Mouse (Mus musculus): ENCODE results near the gene Olfr281.
"Not testable (repeated sequence)": the region's sequence is repeated elsewhere in the genome, so short reads cannot be mapped to it uniquely, and the experiment has no call there.

The Olfr281 gene

DNA sequence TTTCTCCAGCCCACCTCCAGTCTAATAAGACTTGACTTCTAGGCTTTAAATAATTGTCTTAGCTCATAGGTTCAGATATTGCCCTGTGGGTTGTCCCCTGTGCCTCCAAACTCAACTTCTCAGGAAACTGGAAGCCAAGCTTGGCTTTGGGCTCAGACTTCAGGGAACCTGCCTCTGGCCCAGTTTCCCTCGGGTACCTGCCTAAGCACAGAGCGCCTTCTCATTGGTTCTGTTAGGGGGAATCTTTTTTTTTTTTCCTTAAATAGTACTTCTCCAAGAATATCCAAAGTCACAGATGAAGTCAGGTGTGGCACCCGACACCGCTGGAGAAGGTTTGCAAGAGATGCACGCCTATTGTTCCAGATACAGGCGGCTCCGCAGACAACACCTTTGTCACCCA is at the start of gene Olfr281:
Gene Olfr281 (plus strand): TSS at position 301 of the 400 bp plus-strand sequence.
- DNase-seq: no peak

GRCm38 (mm10) chr15:98408406-98409060 is 43.9 kb upstream of the Olfr281 start:
- DNase-seq: peak; percentile 3 to 13

- no peak for DNase-seq
Observed at GRCm38 (mm10) chr15:98409635-98410034, 42.8 kb upstream of the Olfr281 start.

GRCm38 (mm10) chr15:98410249-98410648 is 42.1 kb upstream of the Olfr281 start:
- no peak for DNase-seq

DNA sequence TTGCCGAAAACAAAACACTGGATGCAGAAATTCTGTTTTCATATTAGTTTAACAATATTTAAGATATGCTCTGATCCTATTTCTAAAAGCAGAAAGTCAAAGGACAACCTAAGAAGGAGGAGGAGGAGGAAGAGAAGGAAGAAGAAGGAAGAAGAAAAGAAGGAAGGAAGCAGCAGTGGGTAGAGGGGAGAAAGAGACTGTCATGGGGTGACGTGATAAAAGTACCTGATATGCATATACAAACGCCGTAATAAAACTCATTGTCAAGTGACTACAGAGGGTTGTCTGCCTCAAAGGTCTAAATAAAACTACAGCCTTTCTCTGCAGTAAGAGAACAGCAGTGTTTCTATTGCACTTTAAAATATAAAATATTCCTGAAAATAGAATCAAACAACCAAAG is 36.4 kb upstream of the Olfr281 start:
- no peak for DNase-seq

- not testable (repeated sequence) for DNase-seq
Observed at GRCm38 (mm10) chr15:98416802-98417201, 35.6 kb upstream of the Olfr281 start.

DNA sequence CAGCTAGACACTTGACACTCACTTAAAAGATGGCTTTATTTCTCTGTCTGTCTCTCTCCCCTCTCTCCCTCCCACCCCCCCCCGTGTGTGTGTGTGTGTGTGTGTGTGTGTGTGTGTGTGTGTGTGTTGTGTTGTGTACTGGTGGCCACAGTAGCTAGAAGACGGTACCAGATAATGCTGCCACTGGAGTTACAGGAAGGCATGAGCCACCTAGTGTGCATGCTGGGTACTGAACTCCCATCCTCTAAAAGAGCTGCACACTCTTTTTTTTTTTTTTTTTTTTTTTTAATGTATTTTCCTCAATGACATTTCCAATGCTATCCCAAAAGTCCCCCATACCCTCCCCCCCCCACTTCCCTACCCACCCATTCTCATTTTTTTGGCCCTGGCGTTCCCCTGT is 35.1 kb upstream of the Olfr281 start:
- peak in 1 of 2 experiments; percentile 2 for DNase-seq

DNA sequence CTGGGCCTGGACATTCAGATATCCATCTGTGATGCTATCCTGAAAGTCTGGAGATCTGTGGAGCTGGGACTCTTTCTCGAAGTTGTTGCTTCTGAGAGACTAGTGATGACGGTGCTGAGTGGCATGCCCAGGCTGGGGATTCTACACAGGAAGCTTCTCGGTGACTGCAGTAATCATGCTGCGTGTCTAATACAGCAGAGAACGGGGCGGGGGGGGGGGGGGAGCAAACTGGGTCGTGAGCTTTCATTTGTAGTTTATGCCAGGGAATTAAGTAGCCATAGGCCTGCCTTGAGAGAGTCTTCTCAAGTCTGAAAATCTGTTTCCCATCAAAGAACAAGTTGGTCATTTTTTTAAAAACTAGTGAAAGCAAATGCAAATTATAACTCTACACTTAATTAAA is 34.3 kb upstream of the Olfr281 start:
- no peak for DNase-seq

- no peak for DNase-seq
Observed at GRCm38 (mm10) chr15:98420897-98421296, 31.5 kb upstream of the Olfr281 start.

DNA sequence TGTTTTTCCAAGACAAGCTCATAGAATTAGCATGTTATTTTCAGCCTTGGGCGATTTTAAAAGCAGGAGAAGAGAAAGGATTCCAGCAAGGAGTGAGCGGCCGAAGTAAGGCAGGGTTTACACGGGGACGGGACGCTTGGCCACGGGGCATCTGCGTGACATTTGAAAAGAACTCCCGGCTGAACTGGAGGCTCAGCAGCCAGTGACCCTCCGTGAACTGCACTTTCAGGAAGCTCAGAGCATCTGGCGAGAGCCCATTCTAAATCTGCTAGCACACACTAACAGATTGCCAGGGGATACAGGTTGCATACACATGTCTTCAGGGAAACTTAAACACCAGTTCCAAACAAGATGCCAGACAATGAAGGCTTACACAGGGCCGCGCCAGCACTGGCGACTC is 28.1 kb upstream of the Olfr281 start:
- no peak for DNase-seq

DNA sequence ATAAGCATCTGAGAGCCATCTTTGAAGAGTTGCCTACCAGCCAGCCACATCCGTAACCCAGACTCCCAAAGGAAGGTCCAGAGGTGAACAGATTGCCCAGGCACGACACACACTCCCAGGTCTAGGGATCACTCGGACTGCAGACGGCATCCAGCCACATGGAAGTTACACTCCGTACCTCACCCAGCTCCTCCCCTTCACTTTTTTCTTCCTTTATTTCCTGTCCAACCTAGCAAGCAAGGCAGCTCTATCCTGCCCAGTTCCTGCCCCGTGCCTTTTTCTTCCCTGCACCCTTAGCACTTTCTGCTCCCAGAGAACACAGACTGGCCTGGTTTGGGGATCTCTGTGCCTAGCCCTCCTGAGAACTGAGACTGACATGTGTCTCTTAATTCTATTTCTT is 27.6 kb upstream of the Olfr281 start:
- no peak for DNase-seq

DNA sequence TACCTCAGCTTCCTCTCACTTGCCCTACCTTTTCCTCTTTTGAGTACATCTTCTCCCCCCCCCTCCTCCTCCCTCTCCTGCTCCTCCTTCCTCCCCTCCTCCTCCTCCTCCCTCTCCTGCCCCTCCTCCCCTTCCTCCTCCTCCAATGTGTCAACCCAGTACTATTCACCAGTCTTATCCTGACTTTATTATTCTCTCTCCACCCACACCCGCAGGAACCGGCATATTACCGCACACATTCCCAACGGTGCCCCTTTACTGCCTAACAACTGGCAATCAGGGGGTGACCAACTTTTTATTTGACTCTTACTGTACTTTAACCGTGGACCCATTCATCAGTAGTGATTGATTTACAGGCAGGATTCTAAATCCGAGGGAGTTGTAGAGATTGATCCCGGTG is 27.2 kb upstream of the Olfr281 start:
- no peak for DNase-seq

DNA sequence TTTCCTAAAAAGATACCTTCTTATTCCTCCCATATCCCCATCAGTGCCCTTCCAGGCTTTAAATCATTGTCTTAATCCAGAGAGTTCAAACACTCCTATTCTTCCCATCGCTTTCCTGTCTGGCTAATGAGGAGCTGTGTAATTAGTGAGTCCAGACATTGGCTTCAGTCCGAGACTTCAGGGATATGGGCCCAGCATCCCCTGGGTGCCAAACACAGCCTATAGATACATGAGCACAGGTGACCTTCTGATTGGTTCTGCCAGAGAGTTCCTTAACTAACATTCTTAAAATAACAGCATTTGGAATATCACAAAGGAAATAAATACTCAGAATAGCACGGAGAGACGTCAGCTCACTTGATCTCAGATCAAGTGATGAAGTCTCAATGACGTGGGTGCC is 21.5 kb upstream of the Olfr281 start, which contains the start of gene Olfr282:
Gene Olfr282 (plus strand): TSS at position 301 of the 400 bp plus-strand sequence.
- DNase-seq: not testable (repeated sequence)

DNA sequence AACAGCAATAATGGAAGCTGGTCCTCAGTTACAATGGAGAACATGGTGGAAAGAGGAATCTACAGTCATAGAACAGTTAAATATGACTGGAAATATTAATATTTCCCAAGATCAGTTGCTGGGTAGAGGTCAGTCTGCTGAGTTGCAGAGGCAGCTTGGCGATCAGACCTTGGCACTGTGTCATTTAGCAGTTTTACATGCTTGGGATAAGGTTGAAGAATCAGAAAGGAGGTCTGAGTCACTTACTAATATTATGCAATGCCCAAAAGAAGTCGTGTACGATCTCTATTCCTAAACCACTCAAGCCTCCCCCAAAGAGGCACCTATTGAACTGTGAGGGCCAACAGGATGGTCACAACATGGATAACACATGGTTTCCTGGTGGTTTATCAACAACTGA is 7.8 kb upstream of the Olfr281 start:
- no peak for DNase-seq

- DNase-seq: peak in 1 of 2 experiments; percentile 5
Observed at GRCm38 (mm10) chr15:98448521-98448920, 3.9 kb upstream of the Olfr281 start.

GRCm38 (mm10) chr15:98469596-98469995 is 17.2 kb downstream of the Olfr281 start, which contains the start of gene OR5BS1P:
TSS of gene OR5BS1P (plus strand) at chr15:98469896.
- no peak for DNase-seq

DNA sequence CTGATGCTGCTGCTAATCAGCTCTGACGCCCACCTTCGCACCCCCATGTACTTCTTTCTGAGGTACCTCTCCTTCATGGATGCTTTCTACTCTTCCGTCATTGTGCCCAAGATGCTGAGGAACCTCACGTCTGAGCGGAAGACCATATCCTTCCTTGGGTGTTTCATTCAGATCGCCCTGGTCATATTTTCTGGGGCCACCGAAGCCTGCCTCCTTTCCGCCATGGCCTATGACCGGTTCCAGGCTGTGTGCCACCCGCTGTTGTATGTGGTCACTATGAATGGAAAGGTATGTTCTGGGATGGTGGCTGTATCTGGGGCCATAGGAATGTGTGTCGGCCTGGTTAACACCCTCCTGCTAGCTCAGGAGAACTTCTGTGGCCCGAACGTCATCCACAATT is 19.2 kb downstream of the Olfr281 start:
- DNase-seq: no peak

GRCm38 (mm10) chr15:98474958-98475357 is 22.6 kb downstream of the Olfr281 start:
- DNase-seq: no peak

- DNase-seq: peak; percentile 40 to 55
Observed at GRCm38 (mm10) chr15:98475382-98475781, 23.0 kb downstream of the Olfr281 start.

DNA sequence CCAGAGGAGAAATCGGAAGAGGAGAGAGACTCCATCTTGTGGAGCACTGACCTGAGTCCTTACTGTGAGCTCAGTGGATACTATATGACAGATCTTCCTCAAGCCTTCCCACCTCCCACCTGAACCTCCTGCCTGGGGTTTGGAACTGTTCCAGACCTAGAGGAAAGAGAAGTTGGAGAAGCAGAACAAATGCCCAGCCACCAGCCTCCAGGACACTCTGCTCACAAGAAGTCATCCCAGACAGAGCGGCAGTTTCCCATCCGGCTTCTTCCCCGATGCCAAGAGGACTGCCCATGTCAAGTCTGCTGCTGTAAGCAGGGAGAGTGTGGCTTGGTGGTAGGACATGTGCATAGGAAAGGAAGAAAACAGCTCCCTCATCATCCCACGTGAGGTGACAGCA is 23.9 kb downstream of the Olfr281 start:
- no peak for DNase-seq

- DNase-seq: no peak
Observed at GRCm38 (mm10) chr15:98479568-98480102, 27.2 kb downstream of the Olfr281 start.

DNA sequence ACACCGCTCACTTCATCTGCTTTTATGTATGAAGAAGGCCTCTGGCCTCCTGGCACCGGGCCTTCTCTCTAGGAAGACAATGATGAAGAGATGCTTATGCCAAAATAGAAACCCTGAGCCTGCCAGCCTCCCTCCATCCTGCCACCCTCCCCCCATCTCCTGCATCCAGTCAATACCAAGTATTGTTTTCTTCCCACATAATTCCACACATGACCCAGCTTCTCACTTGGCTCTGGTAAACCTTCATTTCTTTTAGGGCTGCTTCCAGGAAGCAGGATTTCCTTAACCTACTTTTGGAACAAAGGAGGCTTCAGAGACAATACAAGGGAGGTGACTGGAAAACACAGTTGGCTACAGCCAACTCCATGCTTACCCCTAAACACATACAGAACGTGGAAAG is 30.3 kb downstream of the Olfr281 start, which contains the start of gene Lalba:
Gene Lalba (minus strand): TSS at position 21 of the 400 bp plus-strand sequence.
- no peak for DNase-seq

- DNase-seq: no peak
Observed at GRCm38 (mm10) chr15:98483907-98484886, 31.8 kb downstream of the Olfr281 start.
